Mouse (Mus musculus): Measurements from ENCODE around the gene Mlip.
"Not testable (repeated sequence)": the region's sequence is repeated elsewhere in the genome, so short reads cannot be mapped to it uniquely, and the experiment has no call there.

DNA sequence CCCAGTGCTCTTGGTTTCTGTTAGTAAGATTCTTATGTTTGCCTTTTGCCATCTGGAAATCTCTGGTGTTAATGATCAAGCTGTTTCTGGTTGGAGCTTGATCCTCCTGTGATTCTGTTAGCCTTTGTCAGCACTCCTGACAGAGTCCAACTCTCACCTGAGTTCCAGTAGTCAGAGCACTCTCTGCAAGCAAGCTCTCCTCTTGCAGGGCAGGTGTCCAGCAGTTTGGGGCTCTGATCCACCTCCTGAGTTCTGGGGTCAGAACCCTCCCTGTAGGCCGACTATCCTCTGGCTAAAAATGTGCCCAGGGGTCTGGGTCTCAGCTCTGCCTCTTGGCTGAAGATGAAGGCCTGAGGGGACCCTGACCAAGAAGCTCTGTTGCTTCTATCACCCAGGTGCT, 269.5 kb downstream of the Mlip start:
- TF ChIP-seq CTCF (IDR thresholded peaks at IDR 0.05; ENCODE audit: low read depth); EP300 (optimal IDR thresholded peaks at IDR 0.05): not testable (repeated sequence)
